Comparison of ENCODE assay signal across 23 mouse cellular contexts in the genomic region with DNA sequence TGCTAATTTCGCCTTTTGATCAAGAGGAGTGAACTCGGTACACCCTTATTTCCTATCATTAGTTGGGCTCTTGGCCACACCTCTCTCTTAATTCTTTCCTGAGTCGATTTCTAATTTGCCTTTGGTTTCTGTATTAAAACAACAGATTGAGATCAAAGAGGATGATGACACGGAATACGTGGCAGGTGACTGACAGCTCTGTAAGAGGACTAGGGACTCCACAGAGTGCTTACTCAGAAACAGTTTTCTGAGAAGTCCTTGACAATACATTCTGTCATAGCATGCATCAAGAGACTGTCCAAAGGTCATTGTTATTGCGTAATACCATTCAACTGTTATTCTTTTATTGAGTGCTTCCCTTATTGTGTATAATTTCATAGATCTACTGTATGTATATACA. TPM values are rescaled to one million over a fixed set of nuclear protein-coding genes. Genes with fewer than 3 reads are reported as not detected.
DNase-seq lines count a peak whose midpoint lies in the region; ATAC-seq and TF ChIP-seq lines count a peak whose summit lies in the region.
"Had no signal": no experiment of that assay in that cellular context is flagged by ENCODE, and none has a peak within 500 bp of the region (broad histone marks: within the 10 kb centered on the region; RNA-seq: fewer than 3 reads in every experiment).

No protein-coding gene starts in this region.

- DNase-seq in stomach, postnatal 0 days (ENCODE audit: low spot score), result no peak
- no peak for DNase-seq in hindbrain, embryonic 11.5 days (ENCODE audit: low spot score)
- no peak for DNase-seq in cerebellum, adult 9-10 months
- DNase-seq: adrenal gland, adult 8-10 months; cerebellum, adult 11 months; cerebellum, adult 8-10 months; cerebellum, postnatal 25 days; gastrocnemius, postnatal 14 days; heart, adult 11 months; heart, postnatal 4 days; kidney, adult 11 months had no signal

- no peaks in the 10 kb centered on the region for H3K9me3 ChIP-seq in intestine, postnatal 0 days (ENCODE audit: control insufficient read depth)
- H3K9me3 ChIP-seq in intestine, embryonic 15.5 days, result no peaks in the 10 kb centered on the region
- no peaks in the 10 kb centered on the region for H3K9me3 ChIP-seq in stomach, postnatal 0 days (ENCODE audit: control insufficient read depth, low read length)
- no peaks in the 10 kb centered on the region for H3K9me3 ChIP-seq in hindbrain, embryonic 11.5 days (ENCODE audit: control insufficient read depth, low read length)
- H3K9me3 ChIP-seq: embryonic facial prominence, embryonic 12.5 days; forebrain, embryonic 12.5 days; hindbrain, embryonic 13.5 days had no signal

- no peaks in the 10 kb centered on the region for H3K79me3 ChIP-seq in C2C12 (ENCODE audit: low read depth)

- no peaks in the 10 kb centered on the region for H3K4me1 ChIP-seq in intestine, postnatal 0 days (replicated peaks; ENCODE audit: control insufficient read depth, insufficient read depth, low read length)
- no peaks in the 10 kb centered on the region for H3K4me1 ChIP-seq in intestine, embryonic 15.5 days (replicated peaks)
- no peaks in the 10 kb centered on the region for H3K4me1 ChIP-seq in stomach, postnatal 0 days (replicated peaks; ENCODE audit: control insufficient read depth, insufficient read depth)
- no peaks in the 10 kb centered on the region for H3K4me1 ChIP-seq in hindbrain, embryonic 11.5 days (replicated peaks; ENCODE audit: control insufficient read depth, insufficient read depth, low read length)
- H3K4me1 ChIP-seq: embryonic facial prominence, embryonic 12.5 days; forebrain, embryonic 12.5 days; heart, embryonic 13.5 days; hindbrain, embryonic 13.5 days had no signal

- H3K9ac ChIP-seq in intestine, postnatal 0 days (ENCODE audit: low read depth, low read length), result no peak overlapping the region
- H3K9ac ChIP-seq in intestine, embryonic 15.5 days, result no peak overlapping the region
- H3K9ac ChIP-seq in stomach, postnatal 0 days (ENCODE audit: low read length), result no peak overlapping the region
- H3K9ac ChIP-seq in hindbrain, embryonic 11.5 days (ENCODE audit: low read depth, low read length), result no peak overlapping the region
- H3K9ac ChIP-seq: embryonic facial prominence, embryonic 12.5 days; forebrain, embryonic 12.5 days; heart, embryonic 13.5 days; hindbrain, embryonic 13.5 days had no signal

- no peak for TF ChIP-seq CTCF in intestine, postnatal 0 days (IDR thresholded peaks at IDR 0.05; ENCODE audit: low read depth)
- TF ChIP-seq CTCF in C2C12 (IDR thresholded peaks at IDR 0.05; ENCODE audit: control insufficient read depth, insufficient read depth, insufficient read length), result no peak
- TF ChIP-seq CTCF in stomach, postnatal 0 days (IDR thresholded peaks at IDR 0.05; ENCODE audit: low read depth), result no peak

- no peak overlapping the region for H3K4me2 ChIP-seq in intestine, postnatal 0 days (replicated peaks; ENCODE audit: low read depth)
- no peak overlapping the region for H3K4me2 ChIP-seq in intestine, embryonic 15.5 days (replicated peaks)
- no peak overlapping the region for H3K4me2 ChIP-seq in stomach, postnatal 0 days (replicated peaks; ENCODE audit: low read depth)
- H3K4me2 ChIP-seq in hindbrain, embryonic 11.5 days (replicated peaks; ENCODE audit: low read depth, low read length), result no peak overlapping the region
- H3K4me2 ChIP-seq: embryonic facial prominence, embryonic 12.5 days; forebrain, embryonic 12.5 days; heart, embryonic 13.5 days; hindbrain, embryonic 13.5 days had no signal

- H3ac ChIP-seq in C2C12 (ENCODE audit: control insufficient read depth, insufficient read length, low read depth), result no peak overlapping the region

- H3K4me3 ChIP-seq in intestine, postnatal 0 days (ENCODE audit: low read depth, low read length), result no peak overlapping the region
- H3K4me3 ChIP-seq in intestine, embryonic 15.5 days (replicated peaks), result no peak overlapping the region
- no peak overlapping the region for H3K4me3 ChIP-seq in C2C12 (ENCODE audit: insufficient read depth, poor library complexity, severe bottlenecking)
- H3K4me3 ChIP-seq in stomach, postnatal 0 days (ENCODE audit: low read depth, low read length), result no peak overlapping the region
- no peak overlapping the region for H3K4me3 ChIP-seq in hindbrain, embryonic 11.5 days (ENCODE audit: low read depth, low read length)
- H3K4me3 ChIP-seq: embryonic facial prominence, embryonic 12.5 days; forebrain, embryonic 12.5 days; heart, embryonic 13.5 days; hindbrain, embryonic 13.5 days had no signal

- no peaks in the 10 kb centered on the region for H3K27me3 ChIP-seq in intestine, postnatal 0 days (replicated peaks; ENCODE audit: control insufficient read depth, insufficient read depth, low read length)
- no peaks in the 10 kb centered on the region for H3K27me3 ChIP-seq in intestine, embryonic 15.5 days (replicated peaks)
- no peaks in the 10 kb centered on the region for H3K27me3 ChIP-seq in C2C12 (ENCODE audit: control insufficient read depth, insufficient read depth, insufficient read length)
- no peaks in the 10 kb centered on the region for H3K27me3 ChIP-seq in stomach, postnatal 0 days (ENCODE audit: control insufficient read depth, insufficient read depth, low read length)
- H3K27me3 ChIP-seq in hindbrain, embryonic 11.5 days (ENCODE audit: control insufficient read depth, insufficient read depth, low read length), result no peaks in the 10 kb centered on the region
- H3K27me3 ChIP-seq: CH12.LX; embryonic facial prominence, embryonic 12.5 days; forebrain, embryonic 12.5 days; heart, embryonic 13.5 days; hindbrain, embryonic 13.5 days; Patski had no signal

- H3K27ac ChIP-seq in intestine, postnatal 0 days (ENCODE audit: low read depth, low read length), result no peak overlapping the region
- no peak overlapping the region for H3K27ac ChIP-seq in intestine, embryonic 15.5 days
- no peak overlapping the region for H3K27ac ChIP-seq in stomach, postnatal 0 days (replicated peaks)
- no peak overlapping the region for H3K27ac ChIP-seq in hindbrain, embryonic 11.5 days (ENCODE audit: low read depth, low read length)
- H3K27ac ChIP-seq: embryonic facial prominence, embryonic 12.5 days; forebrain, embryonic 12.5 days; heart, embryonic 13.5 days; hindbrain, embryonic 13.5 days; hindbrain, postnatal 0 days had no signal

- WGBS in intestine, postnatal 0 days, result 70% methylated on average over 6 of the region's 6 CpGs
- 85% methylated on average over 6 of the region's 6 CpGs for WGBS in intestine, embryonic 15.5 days
- WGBS in stomach, postnatal 0 days, result 82% methylated on average over 6 of the region's 6 CpGs
- WGBS in hindbrain, embryonic 11.5 days, result 87% methylated on average over 6 of the region's 6 CpGs

- peak; percentile 85 for ATAC-seq in intestine, postnatal 0 days
- ATAC-seq in intestine, embryonic 15.5 days, result no peak
- ATAC-seq in activated CD4-positive, CD25-positive, alpha-beta regulatory T cell, adult 4 months, result peak; percentile 91
- ATAC-seq in stomach, postnatal 0 days (ENCODE audit: low FRiP score, low TSS enrichment), result peak; percentile 68; the same call in 1 of the 2 replicates
- ATAC-seq in hindbrain, embryonic 11.5 days (ENCODE audit: low FRiP score), result no peak
- ATAC-seq: forebrain, embryonic 16.5 days; hindbrain, postnatal 0 days; Patski had no signal

- no peaks in the 10 kb centered on the region for H3K36me3 ChIP-seq in intestine, postnatal 0 days (ENCODE audit: control insufficient read depth, insufficient read depth)
- no peaks in the 10 kb centered on the region for H3K36me3 ChIP-seq in intestine, embryonic 15.5 days
- H3K36me3 ChIP-seq in C2C12 (ENCODE audit: control insufficient read depth, insufficient read depth), result no peaks in the 10 kb centered on the region
- H3K36me3 ChIP-seq in stomach, postnatal 0 days (ENCODE audit: control insufficient read depth, insufficient read depth, low read length), result no peaks in the 10 kb centered on the region
- no peaks in the 10 kb centered on the region for H3K36me3 ChIP-seq in hindbrain, embryonic 11.5 days (ENCODE audit: control insufficient read depth, insufficient read depth, low read length)
- H3K36me3 ChIP-seq: embryonic facial prominence, embryonic 12.5 days; forebrain, embryonic 12.5 days; heart, embryonic 13.5 days; hindbrain, embryonic 13.5 days had no signal

- no peaks in the 10 kb centered on the region for H3K79me2 ChIP-seq in C2C12 (ENCODE audit: control insufficient read depth, insufficient read depth)

- no peak for TF ChIP-seq EP300 in stomach, postnatal 0 days (optimal IDR thresholded peaks at IDR 0.05)

TF ChIP-seq in C2C12, 6 proteins besides CTCF, POLR2A, EP300 and RAD21:
- TF ChIP-seq MYOG (IDR thresholded peaks at IDR 0.05; ENCODE audit: control insufficient read depth, extremely low read depth, insufficient read length) (no peak), CEBPB (IDR thresholded peaks at IDR 0.05; ENCODE audit: low read depth) (peak; percentile 63)

RNA-seq across cellular contexts. Expression of a gene that starts 43.1 kb away (rescaled TPM):
- polyA plus RNA-seq in intestine, postnatal 0 days (2015; fragmentation: Nextera tagmentation; extraction: Ambion mirVana), result 29.7 and 36.3 TPM in 2 replicates
- polyA plus RNA-seq in intestine, embryonic 15.5 days (2015; fragmentation: Nextera tagmentation; extraction: Ambion mirVana), result 44.5 and 53.3 TPM in 2 replicates
- polyA plus RNA-seq in C2C12 (2012; fragmentation: generic; extraction: Trizol), result 9.0 TPM
- 10 to 100 TPM; 11.6 to 17.8 TPM for polyA plus RNA-seq in activated CD4-positive, CD25-positive, alpha-beta regulatory T cell, adult 4 months (2017; shearing (Covaris generic))
- 17.9 and 25.0 TPM in 2 replicates for polyA plus RNA-seq in stomach, postnatal 0 days (2015; fragmentation: Nextera tagmentation; extraction: Ambion mirVana)
- 42.0 and 57.2 TPM in 2 replicates for polyA plus RNA-seq in hindbrain, embryonic 11.5 days (2014; fragmentation: Nextera tagmentation; extraction: Ambion mirVana)

Comparison
In these comparisons a context has a peak if more than half of its experiments do, and no peak if none do; other contexts are left out.
1. ATAC-seq: peak in intestine, postnatal 0 days (single experiment), activated CD4-positive, CD25-positive, alpha-beta regulatory T cell, adult 4 months (single experiment) and stomach, postnatal 0 days (single experiment); none in intestine, embryonic 15.5 days (single experiment) and hindbrain, embryonic 11.5 days (single experiment).